Mouse (Mus musculus): Measurements from ENCODE around the gene Tdp1. TPM values are rescaled to one million over a fixed set of nuclear protein-coding genes. Genes with fewer than 3 reads are reported as not detected.

The Tdp1 gene
- polyA plus RNA-seq, 1 experiment from 2014 or later = 59.3 TPM

GRCm38 (mm10) chr12:99992362-99992862 lies 108.1 kb downstream of the Tdp1 start:
- Histone ChIP-seq H3K36me3 (no peaks in the 10 kb centered on the region), H3K4me1 (no peaks in the 10 kb centered on the region), H3K9me3 (replicated peaks) (0 out of 2 replicates have a peak, but pooled peaks cover 3% of the 10 kb centered on the region), H3K27ac (no peak overlapping the region), H3K4me3 (replicated peaks) (no peak overlapping the region), H3K27me3 (no peaks in the 10 kb centered on the region), H3K4me2 (no peak overlapping the region), H3K9ac (no peak overlapping the region)
- no peak for ATAC-seq (replicated peaks; ENCODE audit: low FRiP score)
- 90% methylated on average over 11 of the region's 11 CpGs for WGBS

GRCm38 (mm10) chr12:99993146-99993890 lies 109.0 kb downstream of the Tdp1 start:
- Histone ChIP-seq H3K4me1 (no peaks in the 10 kb centered on the region), H3K27ac (no peak overlapping the region), H3K4me2 (no peak overlapping the region), H3K27me3 (no peaks in the 10 kb centered on the region), H3K9ac (no peak overlapping the region), H3K4me3 (replicated peaks) (no peak overlapping the region), H3K9me3 (replicated peaks) (0 out of 2 replicates have a peak, but pooled peaks cover 3% of the 10 kb centered on the region), H3K36me3 (no peaks in the 10 kb centered on the region)
- ATAC-seq (replicated peaks; ENCODE audit: low FRiP score) = no peak
- WGBS = 81% methylated on average over 10 of the region's 10 CpGs

- Histone ChIP-seq H3K9me3 (replicated peaks) (0 out of 2 replicates have a peak, but pooled peaks cover 3% of the 10 kb centered on the region), H3K4me3 (replicated peaks) (no peak overlapping the region), H3K4me1 (no peaks in the 10 kb centered on the region), H3K9ac (no peak overlapping the region), H3K4me2 (no peak overlapping the region), H3K36me3 (no peaks in the 10 kb centered on the region), H3K27ac (no peak overlapping the region), H3K27me3 (no peaks in the 10 kb centered on the region)
- WGBS = 91% methylated on average over 5 of the region's 5 CpGs
- no peak for ATAC-seq (replicated peaks; ENCODE audit: low FRiP score)
Measured at GRCm38 (mm10) chr12:99995951-99996350, 111.6 kb downstream of the Tdp1 start.

GRCm38 (mm10) chr12:99999726-100000125 lies 115.4 kb downstream of the Tdp1 start:
- H3K9ac ChIP-seq = no peak overlapping the region
- H3K4me3 ChIP-seq (replicated peaks) = no peak overlapping the region
- no peak overlapping the region for H3K4me2 ChIP-seq
- ATAC-seq (replicated peaks; ENCODE audit: low FRiP score) = no peak
- WGBS = 84% methylated on average over 5 of the region's 5 CpGs
- no peaks in the 10 kb centered on the region for H3K9me3 ChIP-seq (replicated peaks)
- H3K36me3 ChIP-seq = no peaks in the 10 kb centered on the region
- H3K27me3 ChIP-seq = no peaks in the 10 kb centered on the region
- no peak overlapping the region for H3K27ac ChIP-seq
- H3K4me1 ChIP-seq = 0 out of 2 replicates have a peak, but pooled peaks cover 3% of the 10 kb centered on the region

- H3K4me3 ChIP-seq (replicated peaks) = no peak overlapping the region
- H3K4me2 ChIP-seq = no peak overlapping the region
- no peak overlapping the region for H3K9ac ChIP-seq
- H3K27ac ChIP-seq = no peak overlapping the region
- H3K9me3 ChIP-seq (replicated peaks) = no peaks in the 10 kb centered on the region
- ATAC-seq (replicated peaks; ENCODE audit: low FRiP score) = no peak
- 0 out of 2 replicates have a peak, but pooled peaks cover 3% of the 10 kb centered on the region for H3K4me1 ChIP-seq
- no peaks in the 10 kb centered on the region for H3K27me3 ChIP-seq
- WGBS = 86% methylated on average over 7 of the region's 7 CpGs
- H3K36me3 ChIP-seq = no peaks in the 10 kb centered on the region
Measured at GRCm38 (mm10) chr12:100000381-100000780, 116.1 kb downstream of the Tdp1 start.

- H3K27me3 ChIP-seq = no peaks in the 10 kb centered on the region
- H3K4me1 ChIP-seq = 0 out of 2 replicates have a peak, but pooled peaks cover 3% of the 10 kb centered on the region
- no peak overlapping the region for H3K9ac ChIP-seq
- no peaks in the 10 kb centered on the region for H3K9me3 ChIP-seq (replicated peaks)
- 94% methylated on average over 3 of the region's 3 CpGs for WGBS
- no peaks in the 10 kb centered on the region for H3K36me3 ChIP-seq
- H3K27ac ChIP-seq = no peak overlapping the region
- H3K4me2 ChIP-seq = no peak overlapping the region
- no peak overlapping the region for H3K4me3 ChIP-seq (replicated peaks)
- ATAC-seq (replicated peaks; ENCODE audit: low FRiP score) = no peak
Measured at GRCm38 (mm10) chr12:100001246-100001645, 116.9 kb downstream of the Tdp1 start.

- 52% methylated on average over 3 of the region's 3 CpGs for WGBS
- no peaks in the 10 kb centered on the region for H3K27me3 ChIP-seq
Measured at GRCm38 (mm10) chr12:100001910-100002309, 117.6 kb downstream of the Tdp1 start.

GRCm38 (mm10) chr12:100002914-100003587 lies 118.7 kb downstream of the Tdp1 start:
- WGBS = 29% methylated on average over 8 of the region's 8 CpGs
- H3K27ac ChIP-seq = no peak overlapping the region
- ATAC-seq (replicated peaks; ENCODE audit: low FRiP score) = peak; percentile 58

More at GRCm38 (mm10) chr12:100001910-100002309, 117.6 kb downstream of the Tdp1 start:
- 0 out of 2 replicates have a peak, but pooled peaks cover 3% of the 10 kb centered on the region for H3K4me1 ChIP-seq
- no peaks in the 10 kb centered on the region for H3K36me3 ChIP-seq
- no peak overlapping the region for H3K9ac ChIP-seq
- no peak overlapping the region for H3K27ac ChIP-seq
- no peak for ATAC-seq (replicated peaks; ENCODE audit: low FRiP score)
- no peak overlapping the region for H3K4me3 ChIP-seq (replicated peaks)
- no peaks in the 10 kb centered on the region for H3K9me3 ChIP-seq (replicated peaks)
- no peak overlapping the region for H3K4me2 ChIP-seq

More at GRCm38 (mm10) chr12:100002914-100003587, 118.7 kb downstream of the Tdp1 start:
- no peak overlapping the region for H3K4me3 ChIP-seq (replicated peaks)
- H3K9ac ChIP-seq = no peak overlapping the region
- no peaks in the 10 kb centered on the region for H3K36me3 ChIP-seq
- H3K4me1 ChIP-seq = 0 out of 2 replicates have a peak, but pooled peaks cover 3% of the 10 kb centered on the region
- H3K27me3 ChIP-seq = no peaks in the 10 kb centered on the region
- H3K4me2 ChIP-seq = no peak overlapping the region
- H3K9me3 ChIP-seq (replicated peaks) = no peaks in the 10 kb centered on the region

Small RNA genes within 50 kb of the gene (microRNA-seq; reads per million reads assigned to microRNA genes)
- not detected for gene Gm23291

Other genes starting within 250 kb of the Tdp1 start
- gene Efcab11, start 78 bp upstream of the Tdp1 start, polyA plus RNA-seq (2015; fragmentation: Nextera tagmentation; extraction: Ambion mirVana) = 10.7 and 12.7 TPM in 2 replicates
- 0.42 and 0.44 TPM in 2 replicates for gene Kcnk13, start 80.0 kb downstream of the Tdp1 start, polyA plus RNA-seq (2015; fragmentation: Nextera tagmentation; extraction: Ambion mirVana)
- gene Psmc1, start 225.6 kb downstream of the Tdp1 start, polyA plus RNA-seq (2015; fragmentation: Nextera tagmentation; extraction: Ambion mirVana) = 302 and 304 TPM in 2 replicates

All from kidney, embryonic 15.5 days (tissue).